27 mouse cellular contexts compared by ENCODE assay signal in genomic region chr9:72204357-72204905, GRCm38 (mm10).
DNase-seq lines count a peak whose midpoint lies in the region; ATAC-seq and TF ChIP-seq lines count a peak whose summit lies in the region.
"Had no signal": no experiment of that assay in that cellular context is flagged by ENCODE, and none has a peak within 500 bp of the region (broad histone marks: within the 10 kb centered on the region; RNA-seq: fewer than 3 reads in every experiment).

No protein-coding gene starts in this region.

- no peak overlapping the region for H3K4me3 ChIP-seq in layer of hippocampus, adult 2 months
- H3K4me3 ChIP-seq: embryonic facial prominence, embryonic 13.5 days; embryonic facial prominence, embryonic 15.5 days; erythroblast, embryonic 14.5 days; forebrain, embryonic 10.5 days; forebrain, embryonic 12.5 days had no signal

- TF ChIP-seq CTCF in layer of hippocampus, adult 2 months (conservative IDR thresholded peaks at IDR 0.05), result no peak

- H3K27ac ChIP-seq in layer of hippocampus, adult 2 months, result peak overlapping the region; percentile 53; the same call in 1 of the 2 replicates
- H3K27ac ChIP-seq: embryonic facial prominence, embryonic 13.5 days; embryonic facial prominence, embryonic 15.5 days; forebrain, embryonic 10.5 days; forebrain, embryonic 12.5 days had no signal

- peak; percentile 65; the same call in 1 of the 2 replicates for ATAC-seq in frontal cortex, adult (ENCODE audit: low TSS enrichment)
- ATAC-seq: activated CD4-positive, CD25-positive, alpha-beta regulatory T cell, adult 4 months; CD4-positive, CD25-positive, alpha-beta regulatory T cell, adult 4 months; forebrain, embryonic 14.5 days; forebrain, embryonic 16.5 days; Patski had no signal

- DNase-seq in frontal cortex, postnatal 10 days (ENCODE audit: low spot score in 2 of 2), result no peak
- no peak for DNase-seq in layer of hippocampus, adult 2 months (ENCODE audit: low spot score in 2 of 2)
- DNase-seq in layer of hippocampus, adult 9-11 months, result no peak
- DNase-seq in thymus, postnatal 14 days, result peak; percentile 26
- DNase-seq in thymus, postnatal 36 days, result no peak
- DNase-seq: adrenal gland, adult 8-10 months; adrenal gland, postnatal 14 days; adrenal gland, postnatal 36 days; B cell, adult 2 months; cerebellum, adult 11 months; cerebellum, adult 18-20 months; cerebellum, adult 8-10 months; cerebellum, adult 9-11 months; cerebellum, postnatal 14 days; cerebellum, postnatal 36 days; embryo, embryonic 11 days had no signal
